Mouse (Mus musculus) heart, postnatal 4 days (tissue): ENCODE data around the gene Tomm34. TPM values are rescaled to one million over a fixed set of nuclear protein-coding genes. Genes with fewer than 3 reads are reported as not detected.

Source experiments
- DNase-seq: peaks from one replicate; pipeline ENCODE4 v3.0.0; 2021
- total RNA-seq, 2 experiments: library from RNA; stranded (reverse); gene quantifications; 2 replicates each; pipeline ENCODE4 v1.2.3; 2021

Gene Tomm34
- total RNA-seq = 10 to 100 TPM; 28.0 to 28.7 TPM

GRCm38 (mm10) chr2:164070765-164071436, at the start of gene Tomm34:
TSS of gene Tomm34 (minus strand) at chr2:164071169.
- peak; percentile 98 for DNase-seq

GRCm38 (mm10) chr2:164119503-164119902, 48.5 kb upstream of the Tomm34 start:
- DNase-seq = no peak

GRCm38 (mm10) chr2:164115531-164115930, 44.6 kb upstream of the Tomm34 start:
- no peak for DNase-seq

- DNase-seq = no peak
Measured at GRCm38 (mm10) chr2:164114051-164114450, 43.1 kb upstream of the Tomm34 start.

- DNase-seq = peak; percentile 31
Measured at GRCm38 (mm10) chr2:164111546-164111945, 40.6 kb upstream of the Tomm34 start.

GRCm38 (mm10) chr2:164108501-164108900, 37.5 kb upstream of the Tomm34 start:
- no peak for DNase-seq

GRCm38 (mm10) chr2:164107125-164107874, 36.3 kb upstream of the Tomm34 start:
- no peak for DNase-seq

GRCm38 (mm10) chr2:164106287-164107035, 35.5 kb upstream of the Tomm34 start:
- no peak for DNase-seq

- DNase-seq = peak; percentile 77
Measured at GRCm38 (mm10) chr2:164103501-164103900, 32.5 kb upstream of the Tomm34 start.

GRCm38 (mm10) chr2:164102366-164102765, 31.4 kb upstream of the Tomm34 start:
- no peak for DNase-seq

GRCm38 (mm10) chr2:164101936-164102335, 31.0 kb upstream of the Tomm34 start:
- no peak for DNase-seq

GRCm38 (mm10) chr2:164098603-164099250, 27.8 kb upstream of the Tomm34 start:
- DNase-seq = no peak

GRCm38 (mm10) chr2:164094152-164094551, 23.2 kb upstream of the Tomm34 start:
- DNase-seq = no peak

GRCm38 (mm10) chr2:164089508-164089907, 18.5 kb upstream of the Tomm34 start:
- no peak for DNase-seq

GRCm38 (mm10) chr2:164087416-164088017, 16.5 kb upstream of the Tomm34 start:
- no peak for DNase-seq

GRCm38 (mm10) chr2:164084342-164084700, 13.4 kb upstream of the Tomm34 start:
- DNase-seq = no peak

- no peak for DNase-seq
Measured at GRCm38 (mm10) chr2:164083609-164084341, 12.8 kb upstream of the Tomm34 start.

- no peak for DNase-seq
Measured at GRCm38 (mm10) chr2:164082175-164082574, 11.2 kb upstream of the Tomm34 start.

- DNase-seq = no peak
Measured at GRCm38 (mm10) chr2:164081577-164081976, 10.6 kb upstream of the Tomm34 start.

- no peak for DNase-seq
Measured at GRCm38 (mm10) chr2:164079488-164079887, 8.5 kb upstream of the Tomm34 start.

GRCm38 (mm10) chr2:164077875-164078274, 6.9 kb upstream of the Tomm34 start:
- no peak for DNase-seq
